In the genomic region with DNA sequence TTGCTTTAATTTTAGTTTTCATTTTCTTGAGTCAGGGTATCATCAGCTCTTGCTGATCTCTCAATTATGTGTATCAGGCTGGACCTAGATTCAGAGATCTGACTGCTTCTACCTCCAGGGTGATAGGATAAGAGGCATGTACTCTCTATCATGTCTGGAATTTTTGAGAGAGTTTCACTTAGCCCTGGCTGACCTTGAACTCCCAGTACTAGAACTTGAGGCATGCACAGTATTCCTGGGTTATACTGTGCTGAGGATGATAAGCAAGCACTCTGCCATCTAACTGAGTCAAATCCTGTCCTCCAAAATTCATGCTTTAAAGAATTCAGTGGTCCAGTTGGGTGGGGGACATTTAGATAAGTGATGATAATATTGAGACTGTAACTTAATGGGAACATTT, we compare ENCODE assay signal across 9 mouse cellular contexts. TPM values are rescaled to one million over a fixed set of nuclear protein-coding genes. Genes with fewer than 3 reads are reported as not detected.
A peak's percentile ranks its signal among the peaks of the same experiment; 100 is the strongest.
DNase-seq lines count a peak whose midpoint lies in the region; ATAC-seq and TF ChIP-seq lines count a peak whose summit lies in the region.
"Had no signal": no experiment of that assay in that cellular context is flagged by ENCODE, and none has a peak within 500 bp of the region (broad histone marks: within the 10 kb centered on the region; RNA-seq: fewer than 3 reads in every experiment).

No protein-coding gene starts in this region.

- peaks cover 13% of the 10 kb centered on the region for H3K36me3 ChIP-seq in heart, postnatal 0 days (replicated peaks; ENCODE audit: control insufficient read depth, insufficient read depth, low read length)
- H3K36me3 ChIP-seq in hindbrain, embryonic 14.5 days (replicated peaks; ENCODE audit: control insufficient read depth, insufficient read depth): peaks cover 12% of the 10 kb centered on the region; the same call in 1 of the 2 replicates
- 0 out of 2 replicates have a peak, but pooled peaks cover 4% of the 10 kb centered on the region for H3K36me3 ChIP-seq in stomach, embryonic 15.5 days

- intact Hi-C loops in heart, postnatal 36 days (cut with DNase I): loop anchor here (5.0 kb wide), 1 partner anchor 141 kb away; no protein-coding TSS in a partner anchor

- no peak for TF ChIP-seq CTCF in heart, postnatal 0 days (IDR thresholded peaks at IDR 0.05; ENCODE audit: low read depth)

- H3K4me3 ChIP-seq in heart, postnatal 0 days (ENCODE audit: low read depth, low read length): 0 out of 2 replicates have a peak overlapping the region, but pooled peaks have one; percentile 84
- peak overlapping the region; percentile 85; the same call in 1 of the 2 replicates for H3K4me3 ChIP-seq in hindbrain, embryonic 14.5 days (replicated peaks; ENCODE audit: low read length)
- no peak overlapping the region for H3K4me3 ChIP-seq in stomach, embryonic 15.5 days (replicated peaks)

- TF ChIP-seq EP300 in heart, postnatal 0 days (IDR thresholded peaks at IDR 0.05; ENCODE audit: low read depth): no peak

- no peak for ATAC-seq in heart, postnatal 0 days (ENCODE audit: insufficient read depth, low read depth)
- ATAC-seq in hindbrain, embryonic 14.5 days (ENCODE audit: low FRiP score): no peak
- no peak for ATAC-seq in stomach, embryonic 15.5 days (ENCODE audit: insufficient read depth, low FRiP score, low read depth)

- H3K9ac ChIP-seq in heart, postnatal 0 days (replicated peaks; ENCODE audit: low read depth, low read length): no peak overlapping the region
- H3K9ac ChIP-seq in hindbrain, embryonic 14.5 days: 0 out of 2 replicates have a peak overlapping the region, but pooled peaks have one; percentile 94
- no peak overlapping the region for H3K9ac ChIP-seq in stomach, embryonic 15.5 days

- 0 out of 2 replicates have a peak overlapping the region, but pooled peaks have one; percentile 100 for H3K27ac ChIP-seq in heart, postnatal 0 days (ENCODE audit: low read depth)
- no peak overlapping the region for H3K27ac ChIP-seq in hindbrain, embryonic 14.5 days
- no peak overlapping the region for H3K27ac ChIP-seq in stomach, embryonic 15.5 days

- no peaks in the 10 kb centered on the region for H3K9me3 ChIP-seq in heart, postnatal 0 days (replicated peaks; ENCODE audit: control insufficient read depth, low read length)
- no peaks in the 10 kb centered on the region for H3K9me3 ChIP-seq in hindbrain, embryonic 14.5 days (ENCODE audit: control insufficient read depth, low read length)
- no peaks in the 10 kb centered on the region for H3K9me3 ChIP-seq in stomach, embryonic 15.5 days

- peak overlapping the region; percentile 94 for H3K4me2 ChIP-seq in heart, postnatal 0 days (ENCODE audit: low read depth, low read length)
- peak overlapping the region; percentile 63 for H3K4me2 ChIP-seq in hindbrain, embryonic 14.5 days (replicated peaks)
- H3K4me2 ChIP-seq in stomach, embryonic 15.5 days: peak overlapping the region; percentile 82; the same call in 1 of the 2 replicates

- DNase-seq in heart, postnatal 0 days (ENCODE audit: low spot score): no peak
- no peak for DNase-seq in heart, postnatal 36 days
- DNase-seq in retina, postnatal 1 day: peak; percentile 2
- no peak for DNase-seq in retina, embryonic 14.5 days (ENCODE audit: low spot score)
- no peak for DNase-seq in hindbrain, embryonic 14.5 days (ENCODE audit: low spot score)
- no peak for DNase-seq in layer of hippocampus, postnatal 10 days (ENCODE audit: low spot score in 2 of 2)
- no peak for DNase-seq in spleen, postnatal 36 days (ENCODE audit: low spot score in 2 of 2)
- DNase-seq: lung, adult 2 months had no signal

- H3K27me3 ChIP-seq in heart, postnatal 0 days (ENCODE audit: control insufficient read depth, insufficient read depth, low read length): no peaks in the 10 kb centered on the region
- H3K27me3 ChIP-seq in hindbrain, embryonic 14.5 days (ENCODE audit: control insufficient read depth, insufficient read depth, low read length): no peaks in the 10 kb centered on the region
- no peaks in the 10 kb centered on the region for H3K27me3 ChIP-seq in stomach, embryonic 15.5 days (replicated peaks)

- 0 out of 2 replicates have a peak, but pooled peaks cover 4% of the 10 kb centered on the region for H3K4me1 ChIP-seq in heart, postnatal 0 days (ENCODE audit: control insufficient read depth, insufficient read depth)
- peaks cover 11% of the 10 kb centered on the region for H3K4me1 ChIP-seq in hindbrain, embryonic 14.5 days (replicated peaks; ENCODE audit: control insufficient read depth, insufficient read depth, low read length)
- H3K4me1 ChIP-seq in stomach, embryonic 15.5 days: peaks cover 12% of the 10 kb centered on the region; the same call in 1 of the 2 replicates

RNA-seq across cellular contexts. Expression of gene Mllt10, which starts 11.4 kb away (rescaled TPM):
- 14.8 and 25.6 TPM in 2 replicates for total RNA-seq in heart, postnatal 0 days (2014; rRNA removed; ENCODE audit: low replicate concordance)
- polyA plus RNA-seq in heart, postnatal 0 days (2015; fragmentation: Nextera tagmentation; extraction: Ambion mirVana): 22.1 and 24.8 TPM in 2 replicates
- total RNA-seq in heart, postnatal 36 days (2021): 10 to 100 TPM; 32.6 to 34.2 TPM
- polyA plus RNA-seq in hindbrain, embryonic 14.5 days (2014; fragmentation: Nextera tagmentation; extraction: Ambion mirVana): 26.8 and 33.1 TPM in 2 replicates
- 52.2 and 59.1 TPM in 2 replicates for polyA plus RNA-seq in stomach, embryonic 15.5 days (2015; fragmentation: Nextera tagmentation; extraction: Ambion mirVana)
- 10 to 100 TPM; 48.8 to 58.2 TPM for total RNA-seq in layer of hippocampus, postnatal 10 days (2021)

RNA-seq across cellular contexts. Expression of gene Skida1, which starts 17.6 kb away (rescaled TPM):
- 4.4 and 7.1 TPM in 2 replicates for total RNA-seq in heart, postnatal 0 days (2014; rRNA removed; ENCODE audit: low replicate concordance)
- 2.2 and 2.4 TPM in 2 replicates for polyA plus RNA-seq in heart, postnatal 0 days (2015; fragmentation: Nextera tagmentation; extraction: Ambion mirVana)
- 1 to 10 TPM; 2.8 to 5.1 TPM for total RNA-seq in heart, postnatal 36 days (2021)
- 4.9 and 5.4 TPM in 2 replicates for polyA plus RNA-seq in hindbrain, embryonic 14.5 days (2014; fragmentation: Nextera tagmentation; extraction: Ambion mirVana)
- 4.0 TPM in 2 replicates for polyA plus RNA-seq in stomach, embryonic 15.5 days (2015; fragmentation: Nextera tagmentation; extraction: Ambion mirVana)
- 10 to 100 TPM; 12.7 to 14.8 TPM for total RNA-seq in layer of hippocampus, postnatal 10 days (2021)

RNA-seq across cellular contexts. Expression of gene A930004D18Rik, which starts 28.9 kb away (rescaled TPM):
- total RNA-seq in heart, postnatal 0 days (2014; rRNA removed; ENCODE audit: low replicate concordance): 3.5 and 7.8 TPM in 2 replicates
- polyA plus RNA-seq in heart, postnatal 0 days (2015; fragmentation: Nextera tagmentation; extraction: Ambion mirVana): 6.9 and 8.4 TPM in 2 replicates
- 1 to 10 TPM; 4.6 to 6.2 TPM for total RNA-seq in heart, postnatal 36 days (2021)
- polyA plus RNA-seq in hindbrain, embryonic 14.5 days (2014; fragmentation: Nextera tagmentation; extraction: Ambion mirVana): 5.7 and 6.3 TPM in 2 replicates
- polyA plus RNA-seq in stomach, embryonic 15.5 days (2015; fragmentation: Nextera tagmentation; extraction: Ambion mirVana): 11.3 and 12.7 TPM in 2 replicates
- total RNA-seq in layer of hippocampus, postnatal 10 days (2021): 1 to 10 TPM; 3.3 to 3.8 TPM
